Mouse (Mus musculus) stomach, embryonic 16.5 days (tissue): ENCODE measurements at regions not wholly inside any gene's neighbourhood (a gene's known extent, or its start where the extent isn't known, plus 50 kb on each side); places are given as distances from the start of the nearest gene placed in this dataset.

Experiments used
- ATAC-seq: fragments of 200-750 bp; cut with Nextera tagmentation; 2 replicates; pipeline ENCODE4 v1.8.0; 2017; ENCODE audit warnings: moderate number of reproducible peaks, moderate TSS enrichment; ENCODE audit not compliant: insufficient read depth, low FRiP score
- H3K27ac ChIP-seq: fragments of 300-500 bp; sonication (generic); 2 replicates; pipeline ENCODE4 v1.5.1; 2014; ENCODE audit warnings: low read length
- H3K27me3 ChIP-seq: fragments of 300-500 bp; sonication (generic); 2 replicates; pipeline ENCODE4 v1.6.1; 2014; ENCODE audit warnings: low read length, control low read depth, mixed read lengths; ENCODE audit not compliant: control insufficient read depth, insufficient read depth
- H3K36me3 ChIP-seq: fragments of 300-500 bp; sonication (generic); 2 replicates; pipeline ENCODE4 v1.6.1; 2014; ENCODE audit warnings: low read length; ENCODE audit not compliant: control insufficient read depth, insufficient read depth
- H3K4me1 ChIP-seq: fragments of 300-500 bp; sonication (generic); 2 replicates; pipeline ENCODE4 v1.6.1; 2014; ENCODE audit warnings: low read length, control low read depth, mixed read lengths; ENCODE audit not compliant: control insufficient read depth, insufficient read depth
- H3K4me2 ChIP-seq: fragments of 300-500 bp; sonication (generic); 2 replicates; pipeline ENCODE4 v1.6.1; 2014; ENCODE audit warnings: low read depth, low read length, mixed read lengths
- H3K4me3 ChIP-seq: fragments of 300-500 bp; sonication (generic); replicated peaks from 2 replicates; pipeline ENCODE4 v1.5.1; 2014; ENCODE audit warnings: mild to moderate bottlenecking, low read length
- H3K9ac ChIP-seq: fragments of 300-500 bp; sonication (generic); 2 replicates; pipeline ENCODE4 v1.6.1; 2014; ENCODE audit warnings: low read length
- H3K9me3 ChIP-seq: fragments of 300-500 bp; sonication (generic); replicated peaks from 2 replicates; pipeline ENCODE4 v1.6.1; 2016; ENCODE audit warnings: low read length, control low read depth; ENCODE audit not compliant: control insufficient read depth
- WGBS: fragments of 180-500 bp; shearing (Covaris S2); extraction: QIAGEN DNeasy Blood & Tissue Kit; methylation state at CpG from one replicate; pipeline ENCODE4 v1.1.7; 2014; 5-methylcytosine and 5-hydroxymethylcytosine counted together

DNA sequence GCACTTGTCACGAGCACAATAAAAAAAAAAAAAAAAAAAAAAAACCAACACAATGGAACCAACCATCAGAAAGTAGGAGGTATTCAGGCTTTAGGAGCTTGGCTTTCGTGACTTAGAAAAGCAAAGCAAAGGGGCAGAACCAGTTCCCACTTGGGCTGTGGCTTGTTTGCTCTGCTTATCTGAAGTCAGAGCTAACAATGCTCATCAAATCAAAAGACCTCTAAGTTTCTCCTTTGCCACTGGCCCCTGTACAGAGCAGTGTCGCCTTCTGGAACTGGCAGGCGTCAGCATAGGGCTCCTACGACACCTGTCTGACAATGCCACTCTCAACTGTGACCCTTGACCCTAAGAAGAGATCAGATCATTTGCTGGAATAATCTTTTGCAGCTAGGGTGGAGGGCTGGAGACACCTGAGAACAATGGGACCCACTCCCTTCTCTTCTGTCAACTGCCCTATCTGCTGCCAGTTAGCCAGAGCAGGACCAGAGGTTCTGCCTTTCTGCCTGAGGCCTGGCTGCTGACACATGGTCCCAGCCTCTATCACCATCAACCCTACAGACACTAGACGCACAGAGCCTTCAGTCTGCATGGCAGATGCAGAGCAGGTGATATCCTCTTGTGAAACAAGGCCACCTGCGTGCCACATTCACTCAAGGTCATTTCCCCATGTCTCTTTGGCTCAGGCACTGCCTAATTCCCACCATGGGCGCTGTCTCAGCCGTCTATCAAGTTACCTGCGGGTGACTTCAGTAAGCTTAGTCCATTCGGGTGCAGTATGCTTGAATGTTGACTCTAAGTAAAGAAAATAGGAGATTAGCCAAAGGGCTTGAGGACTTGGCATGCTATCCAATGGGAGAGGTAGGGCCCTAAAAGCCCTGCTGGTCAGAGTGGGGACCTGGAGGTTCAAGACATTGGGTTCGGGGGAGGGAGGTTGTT lies 136.1 kb upstream of the Zfp703 start:
- Histone ChIP-seq H3K4me1 (peaks cover 17% of the 10 kb centered on the region; the same call in 1 of the 2 replicates), H3K4me3 (no peak overlapping the region), H3K36me3 (no peaks in the 10 kb centered on the region), H3K27ac (peak overlapping the region; percentile 85), H3K4me2 (no peak overlapping the region), H3K9ac (no peak overlapping the region), H3K27me3 (no peaks in the 10 kb centered on the region), H3K9me3 (no peaks in the 10 kb centered on the region)
- 61% methylated on average over 12 of the region's 12 CpGs for WGBS
- peak; percentile 86 for ATAC-seq

DNA sequence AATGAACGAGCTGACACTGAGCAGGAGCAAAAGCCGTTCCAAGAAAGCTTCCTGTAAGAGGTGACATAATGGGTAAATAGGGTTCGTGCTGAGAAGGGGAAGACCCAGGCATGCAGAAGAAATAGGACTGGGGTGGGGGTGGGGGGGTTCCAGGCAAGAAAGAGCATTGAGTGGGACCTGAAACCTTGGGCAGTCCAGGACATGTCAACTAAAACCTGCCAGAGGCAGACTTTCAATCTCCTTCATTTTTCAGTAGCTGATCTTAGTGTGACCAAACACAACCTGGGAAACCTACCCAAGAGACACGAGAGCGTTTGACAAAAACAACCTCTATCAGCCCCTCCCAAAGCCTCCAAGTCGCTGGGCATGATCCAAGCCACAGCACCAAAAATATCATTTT lies 133.4 kb upstream of the Zfp703 start:
- Histone ChIP-seq H3K4me3 (no peak overlapping the region), H3K4me1 (peaks cover 30% of the 10 kb centered on the region), H3K27ac (no peak overlapping the region), H3K4me2 (no peak overlapping the region), H3K9ac (no peak overlapping the region), H3K9me3 (no peaks in the 10 kb centered on the region), H3K36me3 (no peaks in the 10 kb centered on the region), H3K27me3 (no peaks in the 10 kb centered on the region)
- WGBS = 47% methylated on average over 6 of the region's 6 CpGs
- ATAC-seq = no peak

DNA sequence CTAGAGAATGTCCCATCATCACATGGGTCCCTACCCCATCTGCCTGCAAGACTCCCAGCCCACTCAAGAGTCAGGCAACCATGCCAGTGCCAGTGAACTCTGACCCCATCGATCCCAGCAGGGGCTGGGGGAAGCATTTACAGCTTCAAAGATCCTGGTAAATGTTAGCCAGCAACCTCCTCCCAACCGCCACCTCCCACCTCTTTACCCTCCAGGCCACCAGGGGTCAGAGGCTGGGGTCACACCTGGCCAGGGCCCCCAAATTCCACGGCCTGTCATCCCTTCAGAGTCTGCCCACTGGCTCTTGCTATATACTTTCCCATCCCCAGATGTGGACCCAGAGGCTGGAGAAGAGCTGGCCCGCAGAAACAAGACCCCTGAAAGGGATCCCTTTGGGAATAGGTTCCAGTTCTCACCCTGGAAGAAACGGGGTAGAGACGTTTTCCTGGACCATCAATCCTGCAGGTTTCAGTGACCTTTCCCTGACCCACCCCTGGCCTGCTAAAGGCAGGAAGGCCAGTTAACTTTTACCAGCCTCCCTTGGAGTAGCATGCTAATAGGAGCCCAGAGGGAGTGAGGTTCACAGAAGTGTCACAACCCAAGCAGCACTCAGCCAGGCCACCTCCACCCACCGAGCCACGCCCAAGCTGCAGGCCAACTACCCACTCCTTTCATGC lies 132.9 kb upstream of the Zfp703 start:
- no peaks in the 10 kb centered on the region for H3K27me3 ChIP-seq
- H3K27ac ChIP-seq = peak overlapping the region; percentile 58; the same call in 1 of the 2 replicates
- no peak overlapping the region for H3K9ac ChIP-seq
- 49% methylated on average over 8 of the region's 8 CpGs for WGBS
- H3K4me1 ChIP-seq = peaks cover 36% of the 10 kb centered on the region
- H3K4me2 ChIP-seq = no peak overlapping the region
- ATAC-seq = no peak
- no peaks in the 10 kb centered on the region for H3K36me3 ChIP-seq
- H3K4me3 ChIP-seq = no peak overlapping the region
- no peaks in the 10 kb centered on the region for H3K9me3 ChIP-seq

DNA sequence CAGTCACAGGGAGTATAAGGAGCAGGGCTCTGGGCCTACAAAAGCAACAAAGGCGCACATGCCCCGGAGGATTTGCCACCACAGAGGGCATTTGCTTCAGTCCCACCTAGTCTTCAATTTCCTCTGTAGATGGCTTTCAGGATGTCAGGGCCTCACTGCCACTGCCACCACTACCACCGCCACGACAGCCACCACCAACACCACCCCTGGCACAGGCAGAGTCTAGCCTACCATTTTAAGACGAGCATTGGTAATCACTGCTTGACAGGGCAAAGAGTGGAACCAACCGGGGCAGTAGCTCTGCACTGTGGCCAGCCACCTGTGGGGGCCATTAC lies 132.3 kb upstream of the Zfp703 start:
- H3K4me2 ChIP-seq = no peak overlapping the region
- peaks cover 39% of the 10 kb centered on the region for H3K4me1 ChIP-seq
- peak overlapping the region; percentile 58 for H3K27ac ChIP-seq
- no peak for ATAC-seq
- WGBS = 84% methylated on average over 6 of the region's 6 CpGs
- H3K9ac ChIP-seq = no peak overlapping the region; the same call in 1 of the 2 replicates
- H3K36me3 ChIP-seq = no peaks in the 10 kb centered on the region
- H3K4me3 ChIP-seq = no peak overlapping the region
- H3K27me3 ChIP-seq = no peaks in the 10 kb centered on the region
- H3K9me3 ChIP-seq = no peaks in the 10 kb centered on the region

DNA sequence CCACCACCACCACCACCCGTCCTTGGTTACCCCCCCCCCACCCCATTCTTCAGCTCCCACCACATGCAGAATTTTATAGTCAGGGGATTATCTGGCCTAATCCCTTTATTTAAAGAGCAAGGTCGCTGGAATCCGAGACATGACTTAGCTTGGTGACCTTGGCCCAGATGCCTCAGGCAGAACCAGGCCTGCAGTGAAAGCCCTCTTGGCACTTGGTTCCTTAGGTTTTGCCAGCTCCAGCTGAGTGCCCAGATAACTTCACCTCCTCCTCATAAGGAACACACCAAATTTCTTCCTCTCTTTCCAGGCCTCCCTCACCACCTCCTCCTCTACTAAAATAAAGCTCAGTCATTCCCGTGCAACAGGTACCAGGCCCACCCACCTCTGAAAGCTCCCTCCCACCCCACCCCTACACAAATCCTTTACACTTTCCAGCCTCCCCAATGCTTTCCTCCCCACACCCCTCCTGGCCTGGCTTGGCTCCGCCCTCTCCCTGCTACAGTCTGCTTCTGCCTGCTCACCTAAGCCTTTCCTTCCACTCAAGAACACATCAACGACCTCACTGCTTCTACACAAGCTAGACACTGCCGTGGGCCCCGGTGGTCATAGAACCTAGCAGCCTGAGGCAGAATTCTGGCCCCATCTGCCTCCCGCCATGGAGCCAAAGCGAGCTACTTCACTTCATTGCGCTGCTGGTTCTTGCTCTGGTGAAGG lies 131.5 kb upstream of the Zfp703 start:
- no peaks in the 10 kb centered on the region for H3K9me3 ChIP-seq
- WGBS = 52% methylated on average over 11 of the region's 11 CpGs
- no peaks in the 10 kb centered on the region for H3K36me3 ChIP-seq
- no peak overlapping the region for H3K9ac ChIP-seq
- no peak for ATAC-seq
- no peak overlapping the region for H3K4me3 ChIP-seq
- H3K27ac ChIP-seq = 0 out of 2 replicates have a peak overlapping the region, but pooled peaks have one; percentile 32
- peaks cover 40% of the 10 kb centered on the region for H3K4me1 ChIP-seq
- no peak overlapping the region for H3K4me2 ChIP-seq
- H3K27me3 ChIP-seq = no peaks in the 10 kb centered on the region

DNA sequence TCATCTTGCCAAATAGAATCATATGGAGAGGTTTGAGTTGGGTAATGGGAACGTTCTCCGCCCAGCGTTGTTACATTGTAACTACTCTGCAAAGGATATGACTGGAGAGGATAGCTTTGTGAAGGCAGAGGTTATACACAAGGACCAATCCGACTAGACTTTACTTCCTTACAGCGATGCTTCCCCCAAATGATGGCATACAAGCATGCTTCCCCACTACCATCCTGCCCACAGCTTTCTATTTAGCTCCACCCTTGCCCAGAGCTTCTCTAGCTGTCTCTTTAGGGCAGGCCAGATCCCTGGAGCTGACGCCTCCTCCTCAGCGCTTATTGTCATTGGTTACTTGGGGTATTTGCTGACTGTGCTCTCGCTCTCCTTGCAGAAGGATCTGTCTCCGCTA lies 130.1 kb upstream of the Zfp703 start:
- Histone ChIP-seq H3K27ac (no peak overlapping the region), H3K4me2 (no peak overlapping the region), H3K4me1 (peaks cover 42% of the 10 kb centered on the region), H3K27me3 (no peaks in the 10 kb centered on the region), H3K9me3 (no peaks in the 10 kb centered on the region), H3K4me3 (no peak overlapping the region), H3K9ac (no peak overlapping the region), H3K36me3 (no peaks in the 10 kb centered on the region)
- WGBS = 67% methylated on average over 9 of the region's 9 CpGs
- ATAC-seq = no peak

DNA sequence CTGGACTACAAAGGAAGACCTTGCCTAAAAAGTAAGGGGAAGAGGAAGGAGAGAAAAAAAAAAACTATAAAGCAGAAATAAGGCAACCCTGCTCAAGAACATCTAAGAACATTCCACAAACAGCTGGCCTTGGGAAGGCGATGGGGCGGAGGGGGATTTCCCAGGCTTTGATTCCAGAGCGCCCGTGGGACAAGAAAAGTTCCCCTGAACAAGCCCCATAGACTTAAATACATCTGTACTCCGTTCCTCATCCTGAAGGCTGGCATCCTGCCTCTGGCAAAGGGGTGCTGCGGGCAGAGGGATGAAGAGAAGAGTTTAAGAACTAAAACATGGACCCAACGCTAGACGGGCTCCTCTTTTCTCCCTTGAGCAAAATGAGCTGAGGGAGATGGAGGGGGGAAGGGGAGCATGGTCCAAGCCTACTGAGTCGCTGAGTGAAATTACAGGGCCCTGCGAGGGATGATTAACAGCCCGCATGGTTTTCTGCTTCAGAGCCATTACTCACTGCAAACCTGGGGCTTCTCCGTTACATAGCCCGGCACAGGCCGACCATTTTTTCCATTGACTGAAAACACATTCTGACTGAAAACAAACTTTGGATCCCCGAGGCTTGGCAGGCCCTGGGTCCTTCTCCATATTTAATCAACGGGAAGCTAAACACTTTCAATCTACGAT lies 128.9 kb upstream of the Zfp703 start:
- H3K9me3 ChIP-seq = no peaks in the 10 kb centered on the region
- H3K27ac ChIP-seq = peak overlapping the region; percentile 74
- 25% methylated on average over 17 of the region's 17 CpGs for WGBS
- H3K4me1 ChIP-seq = peaks cover 42% of the 10 kb centered on the region
- H3K9ac ChIP-seq = 0 out of 2 replicates have a peak overlapping the region, but pooled peaks have one; percentile 38
- H3K4me2 ChIP-seq = no peak overlapping the region; the same call in 1 of the 2 replicates
- H3K4me3 ChIP-seq = no peak overlapping the region
- no peaks in the 10 kb centered on the region for H3K36me3 ChIP-seq
- no peaks in the 10 kb centered on the region for H3K27me3 ChIP-seq
- ATAC-seq = peak; percentile 70; the same call in 1 of the 2 replicates

DNA sequence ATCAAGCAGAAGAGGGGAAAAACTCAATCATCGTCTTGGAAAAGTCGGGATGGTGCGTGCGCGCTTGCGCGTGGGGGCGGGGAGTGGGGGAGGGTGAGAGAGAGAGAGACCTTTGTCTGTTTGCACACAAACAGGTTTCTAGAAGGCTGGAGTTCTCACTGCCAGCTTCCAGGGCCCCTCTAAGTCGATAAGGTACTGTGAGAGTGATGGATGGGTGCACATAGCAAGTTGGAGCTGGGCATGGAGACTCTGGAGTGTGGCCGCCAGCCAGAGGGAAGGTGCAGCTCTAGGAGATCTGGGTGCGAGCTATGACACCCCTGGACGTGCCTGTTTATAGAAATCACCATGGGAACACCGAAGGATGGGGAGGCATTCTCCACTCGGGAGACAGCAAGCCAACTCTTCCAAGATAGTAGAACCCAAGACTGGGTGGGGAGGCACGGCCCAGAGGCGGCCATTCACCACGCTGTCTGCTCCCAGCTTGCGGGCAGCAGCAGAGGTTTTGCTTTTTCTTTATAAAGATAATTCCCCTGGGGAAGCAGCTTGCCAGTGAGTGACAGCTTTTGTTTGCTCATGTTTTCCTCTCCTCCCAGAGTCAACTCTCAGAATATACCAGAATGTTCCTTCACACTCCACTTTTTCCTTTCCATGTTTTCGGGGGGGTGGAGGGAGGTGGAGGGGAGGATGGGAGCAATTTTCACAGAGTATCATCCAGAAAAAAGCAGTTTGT lies 128.0 kb upstream of the Zfp703 start:
- H3K4me3 ChIP-seq = no peak overlapping the region
- no peaks in the 10 kb centered on the region for H3K27me3 ChIP-seq
- no peaks in the 10 kb centered on the region for H3K9me3 ChIP-seq
- no peaks in the 10 kb centered on the region for H3K36me3 ChIP-seq
- peaks cover 43% of the 10 kb centered on the region for H3K4me1 ChIP-seq
- peak; percentile 61; the same call in 1 of the 2 replicates for ATAC-seq
- WGBS = 42% methylated on average over 19 of the region's 19 CpGs
- H3K27ac ChIP-seq = peak overlapping the region; percentile 74; the same call in 1 of the 2 replicates
- H3K4me2 ChIP-seq = peak overlapping the region; percentile 27
- peak overlapping the region; percentile 46; the same call in 1 of the 2 replicates for H3K9ac ChIP-seq
